Mouse (Mus musculus) olfactory bulb, adult 2 months (tissue): ENCODE results near the gene Rab11fip3. TPM values are rescaled to one million over a fixed set of nuclear protein-coding genes. Genes with fewer than 3 reads are reported as not detected.
"Not testable (repeated sequence)": the region's sequence is repeated elsewhere in the genome, so short reads cannot be mapped to it uniquely, and the experiment has no call there.

Experiments used
- H3K27ac ChIP-seq: fragments of 200-500 bp; 2 replicates; pipeline ENCODE4 v1.5.1; 2012; ENCODE audit warnings: low read depth, low read length; ENCODE audit not compliant: insufficient read depth
- H3K4me1 ChIP-seq: fragments of 200-500 bp; 2 replicates; pipeline ENCODE4 v1.6.1; 2012; ENCODE audit warnings: low read length; ENCODE audit not compliant: control insufficient read depth, insufficient read depth
- H3K4me3 ChIP-seq: fragments of 200-500 bp; 2 replicates; pipeline ENCODE4 v1.5.1; 2012; ENCODE audit warnings: mild to moderate bottlenecking, low read depth, low read length, moderate library complexity; ENCODE audit not compliant: insufficient read depth
- CTCF ChIP-seq: fragments of 200-500 bp; IDR thresholded peaks from 2 replicates; pipeline ENCODE4 v1.5.1; 2012; ENCODE audit warnings: low read depth, mild to moderate bottlenecking, low read length, moderate library complexity; ENCODE audit not compliant: insufficient read depth
- POLR2A ChIP-seq: fragments of 200-500 bp; IDR thresholded peaks from 2 replicates; pipeline ENCODE4 v1.6.1; 2012; ENCODE audit warnings: mild to moderate bottlenecking, low read depth, low read length, moderate library complexity; ENCODE audit not compliant: insufficient read depth
- WGBS: fragments of 180-500 bp; shearing (Covaris S2); methylation state at CpG from one replicate; pipeline ENCODE4 v1.1.7; 2018; 5-methylcytosine and 5-hydroxymethylcytosine counted together
- polyA plus RNA-seq: library from polyadenylated mRNA; stranded (reverse); fragments of >200 nt; gene quantifications from 2 replicates; pipeline ENCODE4 v1.2.4, GENCODE M21; 2012; ENCODE audit warnings: low replicate concordance; ENCODE audit not compliant: missing spikeins, insufficient read depth, insufficient read length

Gene Rab11fip3
- polyA plus RNA-seq, 1 experiment = not detected

DNA sequence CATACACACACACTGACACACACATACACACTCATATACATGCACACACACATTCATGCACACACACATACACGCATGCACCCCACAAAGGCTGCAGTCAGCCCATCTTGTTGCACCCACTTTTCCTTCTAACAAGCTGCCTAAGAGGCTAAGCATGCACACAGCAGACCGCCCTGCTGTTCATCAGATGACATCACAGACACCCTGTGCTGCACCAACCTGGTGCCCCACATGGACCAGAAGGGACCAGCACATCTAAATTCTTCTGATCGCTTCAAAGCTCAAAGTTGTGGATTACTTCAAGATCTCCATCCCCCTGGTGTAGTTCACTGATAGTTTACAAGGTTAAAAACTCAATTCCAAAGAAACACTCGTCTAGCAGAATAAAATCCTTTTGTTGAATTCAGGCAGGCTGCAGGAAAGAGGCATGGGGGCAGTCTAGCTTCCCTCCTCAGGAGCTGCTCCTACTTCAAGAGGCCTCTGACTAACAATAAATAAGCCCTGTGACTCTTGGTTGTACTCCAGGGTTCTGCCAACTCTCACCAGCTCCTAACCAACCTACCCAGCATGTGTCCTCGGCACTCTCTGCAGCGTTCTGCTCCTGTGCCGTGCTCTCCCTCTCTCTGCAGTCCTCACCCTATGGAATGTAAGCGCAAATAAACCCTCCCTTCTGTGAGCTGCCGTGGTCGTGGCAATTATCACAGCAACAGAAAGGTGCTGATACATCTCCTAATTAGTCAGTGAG, 22.9 kb downstream of the Rab11fip3 start:
- H3K27ac ChIP-seq = peak overlapping the region; percentile 69
- H3K4me3 ChIP-seq = no peak overlapping the region
- TF ChIP-seq CTCF (no peak), POLR2A (no peak)
- 28% methylated on average over 10 of the region's 10 CpGs for WGBS
- H3K4me1 ChIP-seq = peaks cover 31% of the 10 kb centered on the region

GRCm38 (mm10) chr17:26045285-26045684, 24.1 kb downstream of the Rab11fip3 start:
- no peak overlapping the region for H3K4me3 ChIP-seq
- peak overlapping the region; percentile 23 for H3K27ac ChIP-seq
- WGBS = 24% methylated on average over 4 of the region's 4 CpGs
- TF ChIP-seq POLR2A = no peak
- TF ChIP-seq CTCF = no peak
- peaks cover 38% of the 10 kb centered on the region for H3K4me1 ChIP-seq

GRCm38 (mm10) chr17:26043249-26043636, 26.1 kb downstream of the Rab11fip3 start:
- WGBS = 14% methylated on average over 5 of the region's 5 CpGs
- TF ChIP-seq CTCF = no peak
- Histone ChIP-seq H3K27ac (peak overlapping the region; percentile 79), H3K4me1 (peaks cover 35% of the 10 kb centered on the region), H3K4me3 (no peak overlapping the region; the same call in 1 of the 2 replicates)

- 27% methylated on average over 13 of the region's 13 CpGs for WGBS
Observed at GRCm38 (mm10) chr17:26042599-26043248, 26.6 kb downstream of the Rab11fip3 start.

DNA sequence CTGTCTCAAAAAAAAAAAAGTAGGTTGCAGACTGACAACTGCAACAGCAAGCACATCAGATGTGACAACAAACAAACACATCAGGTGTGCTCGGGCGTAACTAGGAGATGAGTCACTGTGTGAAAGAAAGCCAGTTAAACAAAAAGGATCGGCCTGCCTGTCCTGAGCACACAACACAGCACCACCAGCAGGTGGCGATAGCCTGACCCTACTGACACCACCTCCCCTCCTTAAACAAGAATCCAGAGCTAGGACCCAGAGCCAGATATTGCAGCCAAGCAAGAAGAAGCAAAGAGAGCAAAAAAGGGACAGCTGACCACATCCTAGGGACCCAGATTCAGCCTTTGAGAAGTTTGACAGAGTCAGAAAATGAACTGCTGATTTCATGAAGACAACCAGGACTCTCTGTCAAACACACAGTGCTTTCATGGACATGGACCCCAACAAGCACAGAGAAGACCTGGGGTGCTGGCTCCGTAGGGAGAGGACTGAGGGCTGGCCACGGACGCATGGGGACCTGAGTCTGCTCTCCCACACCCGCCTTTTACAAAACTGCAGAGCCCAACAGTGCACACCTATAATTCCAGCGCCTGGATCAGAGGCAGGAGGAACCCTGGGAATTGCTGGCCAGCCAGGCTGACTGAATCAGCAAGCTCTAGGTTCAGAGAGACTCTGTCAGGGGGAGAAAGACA, 28.1 kb downstream of the Rab11fip3 start:
- 32% methylated on average over 9 of the region's 9 CpGs for WGBS
- H3K27ac ChIP-seq = 0 out of 2 replicates have a peak overlapping the region, but pooled peaks have one; percentile 57
- peaks cover 38% of the 10 kb centered on the region for H3K4me1 ChIP-seq
- TF ChIP-seq CTCF = peak; percentile 40
- no peak for TF ChIP-seq POLR2A
- no peak overlapping the region for H3K4me3 ChIP-seq

More at GRCm38 (mm10) chr17:26042599-26043248, 26.6 kb downstream of the Rab11fip3 start:
- Histone ChIP-seq H3K27ac (peak overlapping the region; percentile 79), H3K4me3 (no peak overlapping the region; the same call in 1 of the 2 replicates), H3K4me1 (peaks cover 33% of the 10 kb centered on the region)
- TF ChIP-seq POLR2A (no peak), CTCF (no peak)

GRCm38 (mm10) chr17:26040711-26041110, 28.6 kb downstream of the Rab11fip3 start:
- WGBS = 74% methylated on average over 8 of the region's 8 CpGs
- not testable (repeated sequence) for H3K4me3 ChIP-seq, H3K27ac ChIP-seq
- H3K4me1 ChIP-seq = peaks cover 36% of the 10 kb centered on the region

DNA sequence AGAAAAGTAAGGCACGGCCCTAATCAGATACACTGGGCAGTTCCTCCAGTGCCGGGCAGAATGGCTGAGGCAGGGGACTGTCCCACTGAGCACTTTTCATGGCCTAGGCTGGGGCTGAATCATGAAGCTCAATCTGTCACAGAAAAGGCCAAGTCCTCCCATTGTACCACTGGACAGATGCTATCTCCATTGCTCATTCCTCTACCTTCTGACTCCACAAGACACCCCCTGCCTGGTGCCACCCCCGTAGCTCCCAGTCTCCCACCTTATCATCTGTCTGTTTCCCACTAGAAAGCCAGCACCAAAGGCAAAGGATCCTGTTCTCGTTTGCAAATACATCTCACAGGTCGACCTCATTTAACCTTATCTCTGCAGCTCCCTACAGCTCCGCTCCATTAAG, 37.3 kb downstream of the Rab11fip3 start:
- 60% methylated on average over 6 of the region's 6 CpGs for WGBS
- H3K4me3 ChIP-seq = no peak overlapping the region
- H3K27ac ChIP-seq = peak overlapping the region; percentile 31; the same call in 1 of the 2 replicates
- no peak for TF ChIP-seq POLR2A
- TF ChIP-seq CTCF = no peak
- peaks cover 22% of the 10 kb centered on the region for H3K4me1 ChIP-seq

GRCm38 (mm10) chr17:26031583-26031982, 37.8 kb downstream of the Rab11fip3 start:
- 39% methylated on average over 5 of the region's 5 CpGs for WGBS
- no peak for TF ChIP-seq POLR2A
- Histone ChIP-seq H3K27ac (no peak overlapping the region; the same call in 1 of the 2 replicates), H3K4me1 (peaks cover 21% of the 10 kb centered on the region), H3K4me3 (no peak overlapping the region)

- TF ChIP-seq CTCF (no peak), POLR2A (no peak)
- H3K4me3 ChIP-seq = no peak overlapping the region
- peaks cover 15% of the 10 kb centered on the region for H3K4me1 ChIP-seq
- no peak overlapping the region for H3K27ac ChIP-seq
- WGBS = 59% methylated on average over 4 of the region's 4 CpGs
Observed at GRCm38 (mm10) chr17:26028261-26028660, 41.1 kb downstream of the Rab11fip3 start.
